Mouse (Mus musculus): ENCODE results near the gene Acvr1b. TPM values are rescaled to one million over a fixed set of nuclear protein-coding genes. Genes with fewer than 3 reads are reported as not detected.

Acvr1b gene
- total RNA-seq, 4 experiments from 2014 or later, result 100 to 118 (median 110) TPM

Small RNA genes lying within 50 kb of the gene (microRNA-seq; reads per million reads assigned to microRNA genes)
- 1.8 to 4.4 reads per million in 2 experiments for gene Mir6962

Other genes with a start within 250 kb of the Acvr1b start
- not detected for gene Gm47841, start 126.7 kb upstream of the Acvr1b start, total RNA-seq (2022)
- 1 to 10 TPM; 1.5 to 1.8 (median 1.6) TPM for gene Fignl2, start 95.5 kb upstream of the Acvr1b start, total RNA-seq (2022)
- under 1 TPM in 1 of 4 experiments, not detected in 3; 0.34 TPM for gene Ankrd33, start 58.3 kb upstream of the Acvr1b start, total RNA-seq (2022)
- 10 to 100 TPM; 18.9 to 25.1 (median 19.3) TPM for gene Acvrl1, start 45.5 kb upstream of the Acvr1b start, total RNA-seq (2022)
- gene Grasp, start 50.1 kb downstream of the Acvr1b start, total RNA-seq (2022), result 10 to 100 TPM; 56.3 to 63.9 (median 62.1) TPM
- gene Nr4a1, start 80.2 kb downstream of the Acvr1b start, total RNA-seq (2022), result 100 to 1,000 TPM in 1 of 4 experiments, 10 to 100 TPM in 3; 36.3 to 102 (median 74.5) TPM
- gene Atg101, start 110.2 kb downstream of the Acvr1b start, total RNA-seq (2022), result 10 to 100 TPM; 35.9 to 39.3 (median 37.6) TPM
- under 1 TPM in 3 of 4 experiments, not detected in 1; 0.18 to 0.91 (median 0.84) TPM for gene 6030408B16Rik, start 119.1 kb downstream of the Acvr1b start, total RNA-seq (2022)
- 1 to 10 TPM; 3.4 to 5.1 (median 4.2) TPM for gene Krt80, start 196.1 kb downstream of the Acvr1b start, total RNA-seq (2022)
- gene Krt7, start 237.0 kb downstream of the Acvr1b start, total RNA-seq (2022), result under 1 TPM in 3 of 4 experiments, not detected in 1; 0.15 to 0.65 (median 0.19) TPM